Mouse (Mus musculus) spleen, embryonic (tissue): ENCODE data around the gene Fst.

Experiments
- CTCF ChIA-PET: fragments of 350-600 bp; sonication (Branson Sonifier 250); formaldehyde crosslinking; loops from one replicate; lab custom pipeline; 2022; lab: Charles Lee

The Fst gene

DNA sequence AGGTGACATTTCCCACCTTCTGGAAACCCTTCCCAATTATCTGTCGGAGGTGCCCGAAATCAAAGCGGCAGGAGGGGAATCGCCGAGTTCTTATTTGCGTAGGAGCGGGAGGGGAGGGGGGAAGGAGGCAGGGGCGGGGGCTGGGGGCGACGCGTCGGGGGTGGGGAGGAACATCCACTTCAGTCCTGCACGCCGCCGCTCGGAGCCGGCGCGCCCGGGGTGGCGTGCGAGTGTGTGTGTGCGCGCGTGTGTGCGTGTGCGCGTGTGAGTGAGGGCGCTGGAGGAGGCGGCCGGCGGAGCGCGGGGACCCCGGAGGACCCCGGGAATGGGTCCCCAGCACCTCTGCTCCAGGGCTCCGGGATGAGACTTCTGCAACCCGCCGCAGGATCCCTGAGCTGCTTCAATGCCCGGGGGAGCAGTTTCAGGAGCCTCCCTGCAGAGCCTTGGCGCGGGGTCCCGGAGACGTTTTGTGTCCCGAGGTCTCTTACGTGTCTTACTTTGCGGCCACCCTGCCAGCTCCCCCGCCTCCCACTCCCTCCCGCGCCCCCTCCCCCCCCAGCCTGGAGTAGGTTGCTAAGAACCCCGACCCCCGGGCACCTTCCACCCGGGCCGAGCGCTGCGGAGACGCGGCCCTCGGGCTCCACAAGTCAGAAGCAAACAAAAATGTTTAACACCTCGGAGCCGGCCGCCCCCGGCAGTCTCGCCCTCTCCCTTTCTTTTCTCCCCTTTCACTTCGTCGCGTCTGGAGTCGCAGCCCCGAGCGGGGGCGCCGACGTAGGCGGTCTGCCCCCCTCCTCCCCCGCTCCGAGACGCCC lies at the start of gene Fst:
Fst (minus strand) TSS at position 66 of the 815 bp plus-strand sequence.
- CTCF ChIA-PET: no interaction called here

DNA sequence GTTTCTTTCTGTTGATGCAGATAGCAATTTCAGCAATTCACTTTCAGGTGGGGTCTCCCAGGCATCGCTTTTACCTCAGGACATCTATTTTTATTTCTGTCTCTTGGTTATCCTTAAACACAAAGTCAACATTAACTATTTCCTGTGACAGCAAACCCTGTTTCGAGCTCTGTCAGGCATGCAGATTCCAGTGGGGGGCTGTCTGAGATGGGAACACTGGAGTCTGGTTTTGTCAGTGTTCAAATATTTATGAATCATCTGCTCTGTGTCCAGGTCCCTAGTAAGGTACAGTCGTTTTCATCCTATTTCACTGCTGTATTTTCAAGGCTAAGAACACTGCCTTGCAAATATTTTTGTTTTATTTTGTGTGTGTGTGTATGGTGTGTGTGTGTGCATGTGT lies 35.1 kb upstream of the Fst start:
- CTCF ChIA-PET: no interaction called here

DNA sequence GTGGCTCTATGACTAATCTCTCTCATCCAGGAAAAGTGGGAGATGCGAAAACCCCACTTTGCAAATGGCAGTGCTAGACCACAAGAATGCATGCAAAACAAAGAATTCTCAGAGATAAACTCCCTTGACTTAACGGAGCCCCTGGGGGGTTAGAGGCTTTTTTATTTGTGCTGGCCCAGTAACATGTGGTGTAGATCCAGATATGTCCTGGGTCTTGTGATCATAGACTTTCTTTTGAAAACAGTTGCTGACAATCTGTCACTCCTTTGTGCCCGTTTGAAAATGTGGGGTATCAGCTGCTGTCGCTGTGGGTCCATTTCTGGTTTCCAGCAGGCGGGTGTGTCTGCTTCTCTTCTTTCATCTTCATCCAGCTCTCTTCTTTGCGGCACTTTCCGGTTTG lies 29.4 kb upstream of the Fst start:
- CTCF ChIA-PET: no interaction called here

DNA sequence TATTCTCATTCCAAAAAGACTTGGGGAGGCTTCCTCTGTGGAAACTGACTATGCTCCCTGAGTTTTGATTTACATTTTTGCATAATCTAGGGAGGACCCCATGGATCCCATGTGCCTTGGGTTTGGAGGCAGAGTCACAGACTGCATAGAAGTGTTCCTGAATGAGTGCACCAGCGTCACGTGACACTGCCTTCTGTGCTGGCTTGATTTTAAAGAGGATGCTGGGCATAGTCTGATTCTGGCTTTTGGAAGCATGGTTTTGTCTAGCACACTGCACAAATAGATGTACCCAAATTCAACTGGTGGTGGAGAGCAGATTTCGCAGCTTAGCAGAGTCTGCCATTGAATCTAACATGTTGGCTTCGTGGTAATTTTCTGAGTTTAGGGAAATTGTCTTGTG lies 19.6 kb upstream of the Fst start:
- CTCF ChIA-PET: no interaction called here

DNA sequence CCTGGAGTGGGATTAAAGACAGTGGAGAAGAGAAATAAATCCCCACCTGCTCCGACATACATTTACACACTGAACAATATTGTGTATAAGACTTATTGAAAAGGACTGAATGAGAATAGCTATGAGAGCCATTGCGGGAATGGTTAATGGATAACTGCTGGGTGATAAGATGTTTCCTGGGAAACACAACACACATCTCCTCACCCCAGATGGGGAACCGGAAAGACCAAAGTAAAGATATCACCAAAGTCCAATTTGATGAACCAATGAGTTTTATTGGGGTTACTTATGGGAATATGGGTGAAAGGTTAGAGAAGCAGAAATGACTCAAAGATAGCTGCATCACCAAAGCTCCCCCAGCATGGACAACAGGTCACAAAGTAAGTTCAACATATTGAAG lies 11.2 kb upstream of the Fst start:
- CTCF ChIA-PET: no interaction called here

DNA sequence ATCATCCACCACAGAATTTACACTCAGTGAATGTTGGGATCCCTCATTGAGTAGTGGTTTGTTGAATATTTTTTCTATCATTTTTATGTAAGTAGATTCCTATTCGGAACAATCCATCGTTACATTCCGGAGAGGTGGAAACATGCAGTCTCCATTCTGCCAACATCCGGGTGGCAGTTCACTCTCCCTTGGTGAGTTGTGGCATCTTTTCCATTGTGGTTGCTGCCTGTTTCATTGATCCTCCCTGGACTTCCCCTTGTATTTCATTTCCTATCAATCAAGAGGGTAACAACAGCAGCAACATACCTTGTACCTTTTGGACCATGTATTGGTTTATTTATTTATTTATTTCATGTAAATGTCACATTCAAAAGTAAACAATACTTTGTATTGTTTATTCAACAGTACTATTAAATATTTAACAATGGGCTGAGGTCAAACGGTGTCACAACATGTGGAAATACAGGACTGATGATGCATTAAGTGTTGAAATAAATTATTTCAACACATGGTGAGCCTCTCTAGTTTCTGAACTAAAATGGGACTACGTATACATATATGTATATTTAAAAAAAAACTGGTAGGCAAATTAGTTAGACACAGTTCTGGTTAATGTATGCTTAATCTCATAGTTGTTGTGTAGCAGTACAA lies 7.6 kb upstream of the Fst start:
- CTCF ChIA-PET: no interaction called here

DNA sequence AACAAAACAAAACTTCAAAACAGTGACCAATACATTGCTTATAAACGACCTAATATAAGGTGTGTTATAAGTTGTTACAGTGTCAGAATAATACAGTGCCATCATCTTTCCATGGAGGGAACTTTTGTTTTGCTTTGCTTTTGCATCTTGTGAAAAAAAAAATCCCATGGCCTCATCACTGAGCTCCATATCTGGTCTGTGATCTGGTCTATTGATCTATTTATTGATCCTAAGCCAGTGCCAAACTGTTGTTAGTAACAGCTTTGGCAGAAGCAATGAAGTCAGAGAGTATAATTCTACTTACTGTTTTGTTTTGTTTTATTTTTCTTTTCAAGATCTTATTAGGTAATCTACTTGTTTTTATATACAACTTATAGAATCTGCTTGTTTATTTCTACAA lies 6.6 kb upstream of the Fst start:
- CTCF ChIA-PET: no interaction called here

DNA sequence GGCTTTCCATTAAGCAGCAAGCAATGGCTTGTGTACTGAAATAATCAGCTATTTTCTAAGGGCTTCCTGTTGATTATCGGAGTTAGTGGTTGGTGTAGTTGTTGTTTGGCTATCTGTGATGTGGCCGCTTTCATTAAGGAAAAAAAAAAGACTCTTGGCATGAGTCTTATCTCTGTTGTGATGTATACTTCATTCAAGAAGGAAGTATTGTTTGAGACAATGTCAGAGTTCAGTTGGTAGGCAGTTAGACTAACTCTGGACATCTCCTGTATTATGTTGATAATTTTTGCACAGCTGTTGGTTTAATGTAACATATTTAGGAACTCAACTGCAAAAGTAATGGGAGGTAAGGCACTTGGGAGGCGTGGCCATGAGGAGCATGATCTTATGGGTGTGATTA lies 6.1 kb upstream of the Fst start:
- CTCF ChIA-PET: no interaction called here

DNA sequence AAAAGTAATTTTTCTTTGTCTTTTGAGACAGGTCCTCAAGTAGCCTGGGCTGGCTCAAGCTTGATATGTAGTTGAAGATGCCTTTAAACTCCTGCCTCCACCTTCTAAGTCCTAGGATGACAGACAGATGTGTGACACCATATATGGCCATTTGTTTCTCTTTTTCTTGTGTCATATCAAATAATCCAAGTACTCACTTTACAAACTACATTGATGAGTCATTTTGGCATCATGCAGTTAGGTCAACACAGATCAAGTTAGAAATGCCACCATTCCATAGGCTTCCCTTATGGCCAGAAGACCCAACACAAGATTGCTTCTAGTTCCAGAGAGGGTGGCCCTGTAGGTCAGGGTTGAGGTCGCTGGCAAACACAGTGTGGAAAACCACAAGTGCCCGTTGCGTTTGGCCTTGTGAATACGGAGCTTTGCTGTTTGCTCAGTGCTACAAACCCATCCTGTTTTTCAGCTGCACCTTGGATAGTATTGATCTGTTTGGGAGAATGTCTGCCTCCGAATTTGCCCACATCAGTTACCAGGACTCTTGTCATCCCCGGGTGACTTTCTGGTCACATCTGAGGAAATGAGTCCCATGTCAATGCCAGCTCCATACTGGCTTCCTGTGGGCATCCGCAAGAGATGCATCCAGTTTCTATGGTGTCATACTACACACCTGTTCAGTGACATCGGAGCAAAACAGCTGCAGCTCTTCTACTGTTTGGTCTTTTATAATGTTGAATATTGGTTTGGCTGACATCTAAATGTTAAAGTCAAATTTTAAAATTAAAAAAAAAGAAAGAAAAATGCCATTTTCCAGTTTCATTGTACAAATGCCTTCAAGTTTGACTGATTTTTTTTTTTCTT lies 4.0 kb upstream of the Fst start:
- CTCF ChIA-PET: no interaction called here

DNA sequence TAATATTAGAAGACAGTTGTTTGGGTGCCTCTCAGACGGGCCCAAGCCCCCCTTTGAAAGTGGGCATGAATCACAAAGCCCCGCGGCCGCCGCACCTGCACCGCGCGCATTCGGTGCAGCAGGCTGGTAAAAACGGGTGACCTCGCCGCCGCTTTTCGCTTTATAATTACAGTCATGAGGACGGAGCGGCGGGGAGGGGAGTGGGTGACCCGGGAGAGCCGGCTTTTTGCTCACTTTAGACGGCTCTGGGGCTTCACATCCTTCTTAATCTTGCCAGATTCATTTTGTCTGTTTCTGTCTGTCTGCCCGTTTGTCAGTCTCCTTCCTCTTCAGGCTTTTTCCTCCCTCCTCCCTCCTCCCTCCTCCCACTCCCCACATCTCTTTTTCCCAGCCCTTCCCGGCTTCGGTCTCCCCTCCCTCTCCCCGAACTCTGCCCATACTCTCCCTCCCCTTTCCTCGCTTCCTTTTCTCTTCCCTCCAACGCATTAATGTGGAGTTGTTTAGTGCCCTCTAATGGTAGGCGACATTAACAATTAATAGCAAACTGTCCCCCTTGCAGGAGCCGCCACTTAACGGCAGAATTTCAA lies 1.6 kb upstream of the Fst start:
- CTCF ChIA-PET: no interaction called here

DNA sequence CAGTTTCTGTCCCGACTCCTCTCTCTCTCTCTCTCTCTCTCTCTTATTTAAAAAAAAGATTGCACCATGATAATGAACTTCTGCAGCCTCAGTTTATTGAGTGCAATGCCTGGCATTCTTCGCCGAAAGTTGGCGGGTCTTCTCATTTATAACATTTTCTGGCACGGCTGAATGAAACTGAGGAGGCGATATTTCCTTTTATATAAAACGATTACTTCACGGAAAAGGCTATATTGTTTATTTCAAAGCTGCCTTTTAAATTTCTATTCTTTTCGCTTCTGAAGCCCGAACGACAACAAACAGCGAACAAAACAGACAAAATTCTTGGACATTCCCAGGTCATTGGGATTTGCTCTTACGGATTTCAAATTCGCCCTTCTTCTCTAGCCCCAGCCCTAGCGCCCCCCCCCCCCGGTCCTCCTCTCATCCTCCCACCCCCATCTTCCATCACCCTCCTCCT lies 980 bp upstream of the Fst start:
- CTCF ChIA-PET: no interaction called here

DNA sequence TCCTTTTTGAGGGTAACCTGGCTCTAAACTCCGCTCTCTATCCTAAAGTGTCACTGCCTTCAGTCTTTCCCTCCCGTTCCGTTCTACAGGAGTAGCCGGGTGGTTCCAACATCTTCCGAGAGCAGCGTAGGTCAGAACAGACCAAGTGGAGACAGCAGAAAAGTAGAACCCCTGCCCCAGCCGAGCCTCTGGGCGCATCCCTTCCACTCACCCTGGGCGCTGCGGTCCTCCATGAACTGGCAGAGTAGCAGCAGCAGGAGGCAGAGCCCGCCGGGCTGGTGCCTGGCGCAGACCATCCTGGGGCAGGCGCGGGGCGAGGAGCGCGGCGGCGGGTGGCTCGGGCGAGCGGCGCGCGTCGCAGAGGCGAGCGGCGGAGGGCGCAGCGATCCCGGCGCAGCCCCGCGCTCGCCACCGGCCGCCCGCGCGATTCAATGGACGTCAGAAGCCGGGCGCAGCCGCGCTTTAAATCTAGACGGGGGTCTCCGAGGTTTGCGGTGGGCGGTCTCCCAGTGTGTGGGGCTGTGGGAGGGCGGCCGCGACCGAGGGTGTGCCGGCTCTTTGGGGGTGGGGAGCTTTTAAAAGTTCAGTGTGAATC lies 363 bp downstream of the Fst start:
- CTCF ChIA-PET: no interaction called here

DNA sequence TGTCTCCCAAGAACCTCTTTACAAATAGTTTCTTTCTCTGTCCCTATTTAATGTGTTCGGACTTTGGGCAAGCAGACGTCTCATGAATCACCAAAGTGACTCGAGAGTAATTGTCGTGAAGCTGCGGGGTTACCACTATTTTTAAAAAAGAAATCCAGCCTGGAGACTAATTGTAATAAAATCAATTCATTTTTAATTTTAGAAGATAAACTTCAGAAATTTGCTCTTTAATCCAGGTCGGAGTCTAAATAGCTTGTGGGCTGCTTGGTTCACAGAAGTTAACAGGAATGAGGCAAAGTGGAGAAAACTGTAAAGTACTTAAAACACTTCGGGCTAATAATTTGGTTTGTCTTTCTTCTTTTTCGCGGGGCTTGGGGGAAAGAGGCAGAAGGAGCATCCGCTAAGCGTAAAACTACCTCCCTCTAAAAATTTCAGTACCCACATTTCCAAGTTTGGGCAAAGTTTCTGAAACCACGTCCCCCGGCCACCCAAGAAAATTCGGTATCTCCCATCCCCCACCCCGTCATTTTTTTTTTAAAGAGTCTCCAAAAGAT lies 1.1 kb downstream of the Fst start:
- CTCF ChIA-PET: no interaction called here

DNA sequence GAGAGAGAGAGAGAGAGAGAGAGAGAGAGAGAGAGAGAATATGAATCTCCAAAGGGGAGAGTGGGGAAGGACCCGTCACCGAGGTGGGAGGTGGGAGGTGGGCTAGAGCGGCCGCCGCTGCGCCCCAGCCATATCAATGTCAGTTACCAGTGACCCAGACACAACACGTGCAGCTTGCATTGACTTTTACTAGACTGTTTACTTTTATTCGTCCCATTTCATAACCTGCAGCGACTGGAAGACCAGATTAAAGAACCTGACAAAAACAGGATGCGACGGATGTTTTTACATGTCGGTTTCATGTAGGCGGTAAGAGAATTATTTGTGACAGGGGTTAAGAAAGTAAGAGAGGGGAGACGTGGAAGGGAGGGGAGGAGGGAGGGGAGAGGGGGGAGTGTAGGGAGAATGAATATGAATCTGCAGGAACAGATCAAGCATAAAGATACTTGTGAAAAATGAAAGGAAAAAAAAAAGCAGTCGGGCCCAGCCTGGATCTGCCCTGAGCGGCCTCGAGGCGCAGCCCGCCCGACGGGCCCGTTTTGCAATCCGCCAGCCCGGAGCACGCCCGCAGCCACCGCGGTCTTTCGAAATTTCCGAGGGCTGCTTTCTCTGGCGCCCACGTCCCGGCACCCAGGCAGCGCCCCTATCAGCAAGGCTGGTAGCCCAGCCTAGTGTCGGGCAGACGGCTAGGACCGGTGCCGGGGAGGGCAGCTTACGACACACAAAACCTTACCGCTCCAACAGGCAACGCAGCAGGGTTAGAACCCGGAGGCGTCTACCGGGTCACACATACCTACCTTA lies 1.8 kb downstream of the Fst start:
- CTCF ChIA-PET: no interaction called here

DNA sequence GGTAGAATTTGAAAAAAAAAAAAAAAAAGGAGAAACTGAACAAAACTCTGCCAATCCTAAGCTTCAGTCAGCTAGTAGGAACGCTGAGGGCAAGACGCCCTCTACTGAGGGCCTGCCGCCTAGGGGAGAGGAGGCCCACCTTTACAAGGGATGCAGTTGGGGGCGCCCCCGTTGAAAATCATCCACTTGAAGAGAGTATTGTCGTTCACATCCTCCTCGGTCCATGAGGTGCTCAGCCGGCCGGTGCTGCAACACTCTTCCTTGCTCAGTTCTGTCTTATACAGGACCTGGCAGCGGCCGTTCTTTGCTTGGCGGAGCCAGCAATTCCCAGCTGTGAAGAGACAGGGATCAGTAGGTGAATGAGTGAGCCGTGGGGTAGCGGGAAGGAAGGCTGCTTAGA lies 2.5 kb downstream of the Fst start:
- CTCF ChIA-PET: no interaction called here

DNA sequence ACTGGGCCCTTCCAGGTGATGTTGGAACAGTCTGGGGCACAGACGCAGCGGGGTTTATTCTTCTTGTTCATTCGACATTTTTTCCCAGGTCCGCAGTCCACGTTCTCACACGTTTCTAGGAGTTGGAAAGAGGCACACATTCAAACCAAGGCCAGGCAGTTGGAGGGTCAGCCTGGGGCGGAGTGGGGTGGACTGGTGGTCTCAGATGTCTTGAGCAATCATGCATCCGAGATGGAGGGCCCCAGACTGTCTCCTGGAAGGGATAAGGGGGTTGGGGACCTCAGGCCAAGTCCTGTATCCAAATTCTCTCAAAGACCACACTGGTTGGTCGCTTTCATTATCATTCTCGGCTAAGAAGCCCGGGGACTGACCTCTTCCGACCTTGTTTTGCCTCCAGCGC lies 3.0 kb downstream of the Fst start:
- CTCF ChIA-PET: no interaction called here

DNA sequence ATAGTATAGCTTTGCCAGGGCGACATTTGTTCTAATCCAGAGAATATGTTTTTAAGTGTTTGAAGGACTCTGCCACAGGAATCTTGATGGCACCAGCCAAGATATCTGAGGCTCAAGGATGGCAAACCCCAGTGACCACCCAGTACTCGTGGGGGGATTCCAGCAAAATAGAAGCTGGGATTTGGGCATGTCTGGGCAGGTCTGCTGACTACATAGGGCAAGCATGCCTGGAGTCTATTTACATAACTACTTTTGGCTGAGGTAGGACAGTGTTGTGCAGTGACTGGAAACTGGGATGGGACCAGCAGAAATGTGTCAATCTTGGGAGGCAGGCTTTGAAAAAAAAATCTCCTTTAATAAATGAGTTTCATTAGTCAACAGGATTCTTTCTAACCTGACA lies 11.5 kb downstream of the Fst start:
- CTCF ChIA-PET: no interaction called here

DNA sequence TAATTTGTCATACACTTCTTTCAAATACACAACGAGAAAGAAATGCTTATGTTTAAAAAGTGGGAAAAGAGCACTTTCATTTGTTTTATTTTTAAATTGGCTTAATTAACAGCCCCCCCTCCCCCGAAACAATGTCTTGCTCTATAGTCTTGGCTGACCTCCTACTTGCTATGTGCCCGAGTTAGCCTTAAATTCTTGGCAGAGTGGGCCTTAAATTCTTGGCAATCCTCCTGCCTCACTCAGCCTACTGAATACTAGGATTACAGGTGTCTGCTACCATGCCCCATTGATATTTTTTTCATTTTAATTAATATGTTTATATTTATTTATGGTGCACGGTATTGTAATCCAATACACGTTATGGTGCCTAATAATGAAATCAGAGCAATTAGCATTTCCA lies 26.3 kb downstream of the Fst start:
- CTCF ChIA-PET: no interaction called here

DNA sequence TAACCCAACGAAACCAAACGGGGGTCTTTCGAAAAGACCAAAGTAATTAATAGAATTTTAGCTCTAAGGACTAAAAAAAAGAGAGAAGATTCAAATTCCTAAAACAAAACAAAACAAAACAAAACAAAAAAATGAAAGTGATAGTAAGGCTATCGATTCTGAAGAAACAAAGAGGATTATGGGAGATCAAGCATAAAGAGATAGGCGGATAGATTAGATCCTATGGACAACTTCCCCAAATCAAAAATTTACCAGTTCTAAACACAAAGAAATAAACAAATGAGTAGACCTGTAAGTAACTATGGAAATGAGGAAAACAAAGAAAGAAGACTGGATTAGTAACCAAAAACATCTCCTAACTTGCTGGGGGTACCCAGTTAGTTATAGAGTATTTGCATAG lies 33.5 kb downstream of the Fst start:
- CTCF ChIA-PET: no interaction called here

DNA sequence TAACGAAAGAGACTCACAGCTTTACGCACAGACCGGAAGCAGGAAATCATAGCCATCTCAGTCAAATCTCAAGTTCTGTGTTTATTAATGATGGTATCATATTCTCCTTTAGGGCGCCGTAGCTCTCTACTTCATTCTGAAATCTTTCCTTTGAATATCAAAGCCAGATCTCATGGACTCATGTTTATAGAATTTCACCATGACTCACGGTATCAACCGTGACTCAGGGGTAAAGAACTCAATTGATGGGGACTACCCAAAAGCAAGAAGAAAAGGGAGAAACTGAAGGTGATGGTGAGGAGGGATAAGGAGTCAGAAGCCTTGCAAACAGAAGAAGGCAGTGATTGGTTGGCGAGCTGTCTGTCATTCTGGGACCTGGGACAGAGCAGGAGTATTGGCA lies 38.5 kb downstream of the Fst start:
- CTCF ChIA-PET: no interaction called here

DNA sequence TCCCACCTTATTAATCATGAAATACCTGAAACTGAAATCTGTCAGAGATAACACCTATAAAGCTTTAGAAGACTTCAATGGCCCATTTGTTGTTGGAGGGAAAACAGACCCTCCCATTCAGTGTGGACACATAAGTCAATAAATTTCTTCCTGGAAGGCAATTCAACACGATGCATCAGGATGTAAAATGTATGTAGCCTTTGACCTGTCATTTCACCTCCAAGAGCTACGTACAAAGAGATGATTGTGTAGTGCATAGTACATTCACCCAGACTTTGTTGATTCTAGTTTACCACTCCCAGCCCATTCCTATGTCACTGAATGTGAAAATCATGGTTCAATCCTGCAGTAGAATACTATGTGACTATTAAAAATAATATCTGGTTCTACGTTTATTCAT lies 39.4 kb downstream of the Fst start:
- CTCF ChIA-PET: no interaction called here
